Mouse (Mus musculus) embryonic facial prominence, embryonic 12.5 days (tissue): ENCODE measurements at regions not wholly inside any gene's neighbourhood (a gene's known extent, or its start where the extent isn't known, plus 50 kb on each side); places are given as distances from the start of the nearest gene placed in this dataset.

ENCODE experiments used
- ATAC-seq: fragments of 200-750 bp; cut with Nextera tagmentation; 2 replicates; pipeline ENCODE4 v1.8.0; 2017; ENCODE audit not compliant: insufficient number of reproducible peaks, insufficient read depth, low FRiP score, low TSS enrichment
- H3K27ac ChIP-seq: fragments of 300-500 bp; sonication (generic); 2 replicates; pipeline ENCODE4 v1.5.1; 2016; ENCODE audit warnings: mild to moderate bottlenecking
- H3K27me3 ChIP-seq: fragments of 300-500 bp; sonication (generic); 2 replicates; pipeline ENCODE4 v1.6.1; 2016; ENCODE audit warnings: mild to moderate bottlenecking, moderate library complexity
- H3K36me3 ChIP-seq: fragments of 300-500 bp; sonication (generic); 2 replicates; pipeline ENCODE4 v1.6.1; 2016; ENCODE audit warnings: mild to moderate bottlenecking
- H3K4me1 ChIP-seq: fragments of 300-500 bp; sonication (generic); 2 replicates; pipeline ENCODE4 v1.6.1; 2016
- H3K4me2 ChIP-seq: fragments of 300-500 bp; sonication (generic); replicated peaks from 2 replicates; pipeline ENCODE4 v1.6.1; 2016; ENCODE audit warnings: mild to moderate bottlenecking, moderate library complexity
- H3K4me3 ChIP-seq: fragments of 300-500 bp; sonication (generic); 2 replicates; pipeline ENCODE4 v1.5.1; 2016; ENCODE audit warnings: mild to moderate bottlenecking
- H3K9ac ChIP-seq: fragments of 300-500 bp; sonication (generic); 2 replicates; pipeline ENCODE4 v1.6.1; 2016; ENCODE audit warnings: mild to moderate bottlenecking, moderate library complexity
- H3K9me3 ChIP-seq: fragments of 300-500 bp; sonication (generic); 2 replicates; pipeline ENCODE4 v1.6.1; 2016; ENCODE audit warnings: mild to moderate bottlenecking, moderate library complexity
- WGBS: fragments of 180-500 bp; shearing (Covaris S2); methylation state at CpG from one replicate; pipeline ENCODE4 v1.1.7; 2016; 5-methylcytosine and 5-hydroxymethylcytosine counted together

- Histone ChIP-seq H3K9ac (no peak overlapping the region), H3K27me3 (no peaks in the 10 kb centered on the region), H3K4me1 (no peaks in the 10 kb centered on the region), H3K9me3 (no peaks in the 10 kb centered on the region), H3K27ac (no peak overlapping the region), H3K36me3 (no peaks in the 10 kb centered on the region), H3K4me3 (no peak overlapping the region), H3K4me2 (no peak overlapping the region)
- 59% methylated on average over 4 of the region's 4 CpGs for WGBS
- ATAC-seq, result no peak
Observed at GRCm38 (mm10) chr8:98955803-98956202, 460.5 kb downstream of the Cdh8 start.

DNA sequence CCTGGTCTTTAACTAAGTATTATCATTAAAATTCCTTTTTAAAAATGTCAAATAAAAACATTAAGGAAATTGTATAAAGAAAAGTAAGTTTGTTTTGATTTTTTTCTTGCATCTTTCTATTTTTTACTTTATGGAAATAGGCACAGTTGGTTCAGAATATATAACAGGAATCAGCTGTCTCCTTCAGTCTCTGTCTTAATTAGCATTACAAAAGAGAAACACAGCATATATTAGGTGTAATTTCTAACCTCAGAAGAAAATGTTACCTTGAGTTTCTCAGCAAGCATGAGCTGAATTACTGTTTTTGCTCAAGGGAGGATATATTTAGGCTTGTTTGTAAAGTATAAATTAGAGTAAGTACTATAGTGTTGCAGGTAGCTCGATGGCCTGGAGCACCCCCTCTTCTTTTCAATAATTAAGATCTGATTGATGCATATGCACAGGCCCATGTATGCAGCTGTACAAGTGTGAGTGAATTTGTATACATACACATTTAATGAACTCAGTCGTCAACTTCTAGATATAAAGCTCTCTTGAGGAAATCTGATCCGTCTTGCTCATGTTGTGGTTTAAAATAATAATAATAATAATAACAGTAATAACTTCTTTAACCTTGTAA lies 503.0 kb downstream of the Cdh8 start:
- H3K27ac ChIP-seq, result no peak overlapping the region
- 74% methylated on average over 3 of the region's 3 CpGs for WGBS
- H3K36me3 ChIP-seq, result no peaks in the 10 kb centered on the region
- no peaks in the 10 kb centered on the region for H3K27me3 ChIP-seq
- ATAC-seq, result no peak
- no peak overlapping the region for H3K9ac ChIP-seq
- no peaks in the 10 kb centered on the region for H3K9me3 ChIP-seq
- no peak overlapping the region for H3K4me2 ChIP-seq
- H3K4me3 ChIP-seq, result no peak overlapping the region
- no peaks in the 10 kb centered on the region for H3K4me1 ChIP-seq

GRCm38 (mm10) chr8:98893331-98893730 lies 522.9 kb downstream of the Cdh8 start:
- 88% methylated on average over 4 of the region's 4 CpGs for WGBS
- Histone ChIP-seq H3K9me3 (no peaks in the 10 kb centered on the region), H3K27ac (no peak overlapping the region), H3K4me3 (no peak overlapping the region), H3K36me3 (no peaks in the 10 kb centered on the region), H3K4me2 (no peak overlapping the region), H3K9ac (no peak overlapping the region), H3K4me1 (no peaks in the 10 kb centered on the region), H3K27me3 (no peaks in the 10 kb centered on the region)
- ATAC-seq, result no peak

GRCm38 (mm10) chr8:98861664-98862306 lies 554.5 kb downstream of the Cdh8 start:
- Histone ChIP-seq H3K9me3 (no peaks in the 10 kb centered on the region), H3K4me3 (no peak overlapping the region), H3K36me3 (no peaks in the 10 kb centered on the region), H3K9ac (no peak overlapping the region), H3K4me2 (no peak overlapping the region), H3K27me3 (no peaks in the 10 kb centered on the region), H3K27ac (no peak overlapping the region), H3K4me1 (no peaks in the 10 kb centered on the region)
- no peak for ATAC-seq
- WGBS, result 67% methylated on average over 2 of the region's 2 CpGs

- H3K27me3 ChIP-seq, result no peaks in the 10 kb centered on the region
- H3K4me3 ChIP-seq, result no peak overlapping the region
- no peak for ATAC-seq
- no peak overlapping the region for H3K4me2 ChIP-seq
- no peak overlapping the region for H3K27ac ChIP-seq
- no peaks in the 10 kb centered on the region for H3K9me3 ChIP-seq
- H3K9ac ChIP-seq, result no peak overlapping the region
- H3K4me1 ChIP-seq, result no peaks in the 10 kb centered on the region
- H3K36me3 ChIP-seq, result no peaks in the 10 kb centered on the region
- 52% methylated on average over 4 of the region's 4 CpGs for WGBS
Observed at GRCm38 (mm10) chr8:98861175-98861574, 555.1 kb downstream of the Cdh8 start.

DNA sequence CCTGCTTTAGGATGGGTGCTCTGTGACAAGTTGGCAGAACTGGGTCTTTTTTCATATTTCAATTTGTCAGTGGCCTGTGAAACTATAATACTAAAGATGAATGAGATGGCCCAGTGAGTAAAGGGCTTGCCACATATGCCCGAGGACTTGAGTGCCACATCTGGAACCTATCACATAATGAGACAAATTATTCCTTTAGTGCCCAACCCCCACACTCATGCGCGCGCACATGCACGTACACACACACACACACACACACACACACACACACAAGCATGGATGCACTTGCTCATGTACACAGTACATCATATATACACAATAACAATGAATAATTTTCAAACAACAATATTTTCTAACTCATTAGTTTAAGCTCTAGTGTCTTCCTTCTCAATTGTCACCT lies 555.9 kb downstream of the Cdh8 start:
- 42% methylated on average over 5 of the region's 5 CpGs for WGBS
- Histone ChIP-seq H3K9ac (no peak overlapping the region), H3K27me3 (no peaks in the 10 kb centered on the region), H3K36me3 (no peaks in the 10 kb centered on the region), H3K9me3 (no peaks in the 10 kb centered on the region), H3K27ac (no peak overlapping the region), H3K4me2 (no peak overlapping the region), H3K4me3 (no peak overlapping the region), H3K4me1 (no peaks in the 10 kb centered on the region)
- ATAC-seq, result no peak

DNA sequence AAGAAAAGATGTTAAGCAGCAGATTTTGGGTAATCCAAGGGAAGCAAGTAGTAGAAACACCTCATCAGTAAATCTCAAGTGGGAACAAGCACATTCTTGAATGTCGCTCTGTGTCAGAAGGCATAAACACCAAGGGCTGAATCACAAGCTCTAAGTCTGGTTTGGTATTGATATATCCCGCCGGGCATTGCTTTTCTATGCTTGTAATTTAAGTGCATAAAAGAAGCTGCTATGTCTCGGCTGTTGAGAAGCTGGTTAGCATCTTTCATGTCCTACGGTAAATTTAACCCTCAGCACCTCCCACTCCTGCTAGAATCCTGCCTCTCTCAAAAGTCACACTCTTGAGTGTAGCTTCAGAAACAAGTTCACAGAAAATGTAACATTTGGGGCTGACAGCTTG lies 586.8 kb downstream of the Cdh8 start:
- Histone ChIP-seq H3K9ac (no peak overlapping the region), H3K36me3 (no peaks in the 10 kb centered on the region), H3K27ac (no peak overlapping the region), H3K4me1 (no peaks in the 10 kb centered on the region), H3K4me2 (no peak overlapping the region), H3K27me3 (no peaks in the 10 kb centered on the region), H3K9me3 (no peaks in the 10 kb centered on the region), H3K4me3 (no peak overlapping the region)
- WGBS, result 68% methylated on average over 5 of the region's 5 CpGs
- no peak for ATAC-seq

- Histone ChIP-seq H3K4me2 (no peak overlapping the region), H3K9ac (no peak overlapping the region), H3K27me3 (no peaks in the 10 kb centered on the region), H3K4me1 (no peaks in the 10 kb centered on the region), H3K36me3 (no peaks in the 10 kb centered on the region), H3K27ac (no peak overlapping the region), H3K9me3 (no peaks in the 10 kb centered on the region), H3K4me3 (no peak overlapping the region)
- whole genome bisulfite sequencing, result 65% methylated on average over 4 of the region's 4 CpGs
- ATAC-seq, result no peak
Observed at GRCm38 (mm10) chr8:98829006-98829405, 587.3 kb downstream of the Cdh8 start.

GRCm38 (mm10) chr8:98811922-98812321 lies 604.3 kb downstream of the Cdh8 start:
- Histone ChIP-seq H3K27me3 (no peaks in the 10 kb centered on the region), H3K9me3 (no peaks in the 10 kb centered on the region), H3K4me1 (no peaks in the 10 kb centered on the region), H3K4me2 (no peak overlapping the region), H3K27ac (no peak overlapping the region), H3K36me3 (no peaks in the 10 kb centered on the region), H3K9ac (no peak overlapping the region), H3K4me3 (no peak overlapping the region)
- no peak for ATAC-seq
- WGBS, result 84% methylated on average over 3 of the region's 3 CpGs

GRCm38 (mm10) chr8:98797445-98797844 lies 618.8 kb downstream of the Cdh8 start:
- H3K9me3 ChIP-seq, result no peaks in the 10 kb centered on the region
- H3K4me2 ChIP-seq, result no peak overlapping the region
- H3K27ac ChIP-seq, result no peak overlapping the region
- no peaks in the 10 kb centered on the region for H3K36me3 ChIP-seq
- H3K4me3 ChIP-seq, result no peak overlapping the region
- H3K27me3 ChIP-seq, result no peaks in the 10 kb centered on the region
- ATAC-seq, result no peak
- H3K4me1 ChIP-seq, result no peaks in the 10 kb centered on the region
- 69% methylated on average over 2 of the region's 2 CpGs for WGBS
- no peak overlapping the region for H3K9ac ChIP-seq

DNA sequence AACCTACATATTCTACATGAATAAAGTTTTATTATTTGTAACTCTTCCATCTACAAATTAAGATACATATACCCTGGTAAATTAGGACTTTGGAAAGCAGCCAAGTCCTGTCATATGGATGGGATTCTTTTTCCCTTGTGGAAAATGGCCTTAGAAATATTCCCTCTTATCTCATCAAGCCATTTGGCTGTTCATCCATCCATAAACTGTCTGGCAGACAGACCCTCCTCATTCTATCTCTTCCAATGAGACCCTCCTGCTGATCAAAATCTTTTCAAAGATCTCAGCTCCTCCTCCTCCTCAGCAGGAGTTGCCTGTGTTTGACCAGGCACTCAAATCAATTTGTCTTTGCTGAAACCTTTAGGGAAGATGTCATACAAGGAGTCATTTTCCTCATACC lies 649.2 kb downstream of the Cdh8 start:
- H3K36me3 ChIP-seq, result no peaks in the 10 kb centered on the region
- no peak for ATAC-seq
- no peak overlapping the region for H3K27ac ChIP-seq
- H3K9ac ChIP-seq, result no peak overlapping the region
- no peak overlapping the region for H3K4me3 ChIP-seq
- H3K4me2 ChIP-seq, result no peak overlapping the region
- no peaks in the 10 kb centered on the region for H3K4me1 ChIP-seq
- H3K27me3 ChIP-seq, result no peaks in the 10 kb centered on the region
- H3K9me3 ChIP-seq, result no peaks in the 10 kb centered on the region

GRCm38 (mm10) chr8:98756596-98756995 lies 659.7 kb downstream of the Cdh8 start:
- H3K36me3 ChIP-seq, result no peaks in the 10 kb centered on the region
- no peak overlapping the region for H3K4me3 ChIP-seq
- H3K9me3 ChIP-seq, result no peaks in the 10 kb centered on the region
- H3K4me1 ChIP-seq, result no peaks in the 10 kb centered on the region
- H3K4me2 ChIP-seq, result no peak overlapping the region
- no peak overlapping the region for H3K9ac ChIP-seq
- no peak overlapping the region for H3K27ac ChIP-seq
- ATAC-seq, result no peak
- no peaks in the 10 kb centered on the region for H3K27me3 ChIP-seq
